Mouse (Mus musculus) embryo, embryonic 10.5 days (tissue): Measurements from ENCODE around the gene Pih1d2.
A peak's percentile ranks its signal among the peaks of the same experiment; 100 is the strongest.

ENCODE experiments used
- DNase-seq: peaks from one replicate; pipeline ENCODE4 v3.0.0-alpha.2; 2015; ENCODE audit warnings: low spot score

Gene Pih1d2

GRCm38 (mm10) chr9:50616766-50617603 lies at the start of gene Pih1d2, which contains the start of gene Nkapd1:
Gene Pih1d2 (plus strand): TSS chr9:50617321.
Gene Nkapd1 (minus strand): TSS chr9:50617464.
- DNase-seq: peak; percentile 95

- DNase-seq: no peak
Measured at GRCm38 (mm10) chr9:50567372-50567771, 49.7 kb upstream of the Pih1d2 start.

- no peak for DNase-seq
Measured at GRCm38 (mm10) chr9:50567881-50568280, 49.2 kb upstream of the Pih1d2 start.

GRCm38 (mm10) chr9:50569599-50570525 lies 47.3 kb upstream of the Pih1d2 start:
- no peak for DNase-seq

GRCm38 (mm10) chr9:50580370-50580769 lies 36.8 kb upstream of the Pih1d2 start:
- DNase-seq: no peak

GRCm38 (mm10) chr9:50585145-50585818 lies 31.8 kb upstream of the Pih1d2 start:
- no peak for DNase-seq

GRCm38 (mm10) chr9:50586955-50587354 lies 30.2 kb upstream of the Pih1d2 start:
- DNase-seq: no peak

GRCm38 (mm10) chr9:50590856-50591518 lies 26.1 kb upstream of the Pih1d2 start:
- DNase-seq: no peak

- no peak for DNase-seq
Measured at GRCm38 (mm10) chr9:50592955-50593354, 24.2 kb upstream of the Pih1d2 start.

- DNase-seq: peak; percentile 69
Measured at GRCm38 (mm10) chr9:50593544-50593943, 23.6 kb upstream of the Pih1d2 start.

GRCm38 (mm10) chr9:50594794-50595417 lies 22.2 kb upstream of the Pih1d2 start:
- DNase-seq: no peak

GRCm38 (mm10) chr9:50596973-50597372 lies 20.1 kb upstream of the Pih1d2 start:
- no peak for DNase-seq

GRCm38 (mm10) chr9:50601536-50601935 lies 15.6 kb upstream of the Pih1d2 start:
- no peak for DNase-seq

- DNase-seq: no peak
Measured at GRCm38 (mm10) chr9:50602055-50602845, 14.9 kb upstream of the Pih1d2 start.

- peak; percentile 98 for DNase-seq
Measured at GRCm38 (mm10) chr9:50603189-50603997, 13.7 kb upstream of the Pih1d2 start, which contains the start of the genes Sdhd and Timm8b. Gene Sdhd (minus strand): TSS chr9:50603812. Gene Timm8b (plus strand): TSS chr9:50603910.

- DNase-seq: no peak
Measured at GRCm38 (mm10) chr9:50603998-50604324, 13.2 kb upstream of the Pih1d2 start.

- no peak for DNase-seq
Measured at GRCm38 (mm10) chr9:50604338-50604737, 12.8 kb upstream of the Pih1d2 start.

GRCm38 (mm10) chr9:50612115-50612514 lies 5.0 kb upstream of the Pih1d2 start:
- no peak for DNase-seq

- DNase-seq: no peak
Measured at GRCm38 (mm10) chr9:50616161-50616560, 960 bp upstream of the Pih1d2 start.
